Mouse (Mus musculus): ENCODE data around the gene Snrpd2. TPM values are rescaled to one million over a fixed set of nuclear protein-coding genes. Genes with fewer than 3 reads are reported as not detected.

Snrpd2 gene
- polyA plus RNA-seq, 1 experiment, result 80.6 TPM

GRCm38 (mm10) chr7:19136673-19137334 lies 12.7 kb upstream of the Snrpd2 start:
- TF ChIP-seq GATA1 (IDR thresholded peaks at IDR 0.05; ENCODE audit: low read length), result no peak

GRCm38 (mm10) chr7:19137380-19137779 lies 12.1 kb upstream of the Snrpd2 start:
- TF ChIP-seq GATA1 (IDR thresholded peaks at IDR 0.05; ENCODE audit: low read length), result no peak

GRCm38 (mm10) chr7:19146793-19147192 lies 2.7 kb upstream of the Snrpd2 start:
- TF ChIP-seq GATA1 (IDR thresholded peaks at IDR 0.05; ENCODE audit: low read length), result no peak

- no peak for TF ChIP-seq GATA1 (IDR thresholded peaks at IDR 0.05; ENCODE audit: low read length)
Measured at GRCm38 (mm10) chr7:19147497-19148045, 2.0 kb upstream of the Snrpd2 start.

GRCm38 (mm10) chr7:19148180-19148874 lies 1.2 kb upstream of the Snrpd2 start:
- no peak for TF ChIP-seq GATA1 (IDR thresholded peaks at IDR 0.05; ENCODE audit: low read length)

- TF ChIP-seq GATA1 (IDR thresholded peaks at IDR 0.05; ENCODE audit: low read length), result no peak
Measured at GRCm38 (mm10) chr7:19148875-19149541, 514 bp upstream of the Snrpd2 start, which contains the start of gene Qpctl. Gene Qpctl (minus strand): TSS chr7:19149291.

- no peak for TF ChIP-seq GATA1 (IDR thresholded peaks at IDR 0.05; ENCODE audit: low read length)
Measured at GRCm38 (mm10) chr7:19154796-19155195, 5.3 kb downstream of the Snrpd2 start.

GRCm38 (mm10) chr7:19155825-19156475 lies 6.4 kb downstream of the Snrpd2 start:
- TF ChIP-seq GATA1 (IDR thresholded peaks at IDR 0.05; ENCODE audit: low read length), result no peak

- TF ChIP-seq GATA1 (IDR thresholded peaks at IDR 0.05; ENCODE audit: low read length), result no peak
Measured at GRCm38 (mm10) chr7:19157160-19157800, 7.8 kb downstream of the Snrpd2 start.

- no peak for TF ChIP-seq GATA1 (IDR thresholded peaks at IDR 0.05; ENCODE audit: low read length)
Measured at GRCm38 (mm10) chr7:19158601-19159000, 9.1 kb downstream of the Snrpd2 start.

GRCm38 (mm10) chr7:19159411-19159810 lies 9.9 kb downstream of the Snrpd2 start:
- no peak for TF ChIP-seq GATA1 (IDR thresholded peaks at IDR 0.05; ENCODE audit: low read length)

GRCm38 (mm10) chr7:19160115-19160514 lies 10.6 kb downstream of the Snrpd2 start:
- no peak for TF ChIP-seq GATA1 (IDR thresholded peaks at IDR 0.05; ENCODE audit: low read length)

- TF ChIP-seq GATA1 (IDR thresholded peaks at IDR 0.05; ENCODE audit: low read length), result no peak
Measured at GRCm38 (mm10) chr7:19162928-19163327, 13.4 kb downstream of the Snrpd2 start.

- no peak for TF ChIP-seq GATA1 (IDR thresholded peaks at IDR 0.05; ENCODE audit: low read length)
Measured at GRCm38 (mm10) chr7:19163752-19164151, 14.2 kb downstream of the Snrpd2 start.

GRCm38 (mm10) chr7:19164189-19164588 lies 14.7 kb downstream of the Snrpd2 start:
- TF ChIP-seq GATA1 (IDR thresholded peaks at IDR 0.05; ENCODE audit: low read length), result no peak
